In the genomic region with DNA sequence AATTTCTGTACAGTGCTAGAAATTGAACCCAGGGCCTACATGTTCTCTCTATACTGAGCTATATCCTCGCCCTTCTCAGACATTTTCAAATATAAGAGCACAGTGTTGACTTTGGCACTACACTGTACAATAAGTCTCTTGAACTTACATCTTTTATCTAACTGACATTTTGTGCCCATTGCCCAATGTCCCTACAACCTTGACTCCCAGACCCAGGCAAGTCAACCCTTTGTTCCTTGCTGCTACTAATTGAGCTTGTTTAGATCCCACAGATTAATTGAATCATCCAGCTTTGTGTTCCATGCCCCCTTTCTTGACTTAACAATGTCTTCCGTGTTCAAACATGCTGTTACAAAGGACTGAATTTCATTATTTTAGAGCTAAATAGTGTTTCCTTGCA, we compare ENCODE assay signal across 12 mouse cellular contexts.
"Had no signal": no experiment of that assay in that cellular context is flagged by ENCODE, and none has a peak within 500 bp of the region (broad histone marks: within the 10 kb centered on the region; RNA-seq: fewer than 3 reads in every experiment).

No protein-coding gene starts in this region.

- DNase-seq: lung, embryonic 14.5 days; lung, postnatal 10 days; lung, postnatal 4 days; midbrain, embryonic 14.5 days; retina, postnatal 1 day; right cerebral cortex, adult 18-20 months; right cerebral cortex, postnatal 25 days; right cerebral cortex, postnatal 4 days; spleen, adult 18-20 months; thymus, adult 18-20 months; thymus, postnatal 14 days; thymus, postnatal 36 days had no signal
